Mouse (Mus musculus) testis, postnatal 10 days (tissue): ENCODE measurements around the gene Sned1.
"Not testable (repeated sequence)": the region's sequence is repeated elsewhere in the genome, so short reads cannot be mapped to it uniquely, and the experiment has no call there.

Experiments
- DNase-seq: peaks from one replicate; pipeline ENCODE4 v3.0.0; 2021; ENCODE audit warnings: low spot score

Gene Sned1

DNA sequence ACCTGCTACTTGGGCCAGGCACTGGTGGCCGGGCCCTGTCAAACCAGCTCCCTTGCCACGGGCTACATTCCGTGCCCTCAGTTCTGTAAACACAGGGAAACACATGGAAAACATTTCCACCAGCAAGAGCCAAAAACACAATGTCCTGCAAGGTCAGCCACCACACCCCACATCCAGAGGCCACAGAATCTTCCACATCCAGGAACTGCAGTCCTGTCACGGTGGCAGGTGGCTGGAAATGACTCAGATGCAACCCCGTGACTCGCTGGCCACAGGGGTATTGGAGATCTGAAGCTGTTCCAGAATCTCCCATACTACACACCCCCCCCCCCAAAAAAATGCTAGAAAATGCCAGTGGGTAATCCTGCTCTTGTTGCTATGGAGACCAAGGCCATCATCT lies 6.4 kb upstream of the Sned1 start:
- DNase-seq: no peak

DNA sequence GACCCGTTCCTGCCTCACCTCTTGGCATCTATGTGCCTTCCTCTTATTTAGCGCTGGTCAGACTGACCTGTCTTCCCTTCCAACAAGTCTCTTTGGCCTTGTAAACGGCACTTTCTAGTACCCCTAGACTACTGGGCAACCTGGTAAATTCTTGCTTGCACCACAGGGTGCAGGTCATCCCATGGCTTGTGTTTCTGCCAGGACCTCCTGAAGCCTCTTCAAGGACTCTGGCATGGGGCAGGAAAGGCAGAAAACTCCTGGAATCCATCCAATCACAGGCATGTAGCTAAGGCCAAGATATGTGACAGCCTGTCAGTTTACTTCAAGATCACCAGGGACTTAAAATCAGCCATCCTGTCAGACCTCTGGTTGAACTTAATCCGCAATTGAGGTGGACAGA lies 6.0 kb upstream of the Sned1 start:
- no peak for DNase-seq

GRCm38 (mm10) chr1:93236545-93236924 lies 894 bp downstream of the Sned1 start:
- peak; percentile 61 for DNase-seq

DNA sequence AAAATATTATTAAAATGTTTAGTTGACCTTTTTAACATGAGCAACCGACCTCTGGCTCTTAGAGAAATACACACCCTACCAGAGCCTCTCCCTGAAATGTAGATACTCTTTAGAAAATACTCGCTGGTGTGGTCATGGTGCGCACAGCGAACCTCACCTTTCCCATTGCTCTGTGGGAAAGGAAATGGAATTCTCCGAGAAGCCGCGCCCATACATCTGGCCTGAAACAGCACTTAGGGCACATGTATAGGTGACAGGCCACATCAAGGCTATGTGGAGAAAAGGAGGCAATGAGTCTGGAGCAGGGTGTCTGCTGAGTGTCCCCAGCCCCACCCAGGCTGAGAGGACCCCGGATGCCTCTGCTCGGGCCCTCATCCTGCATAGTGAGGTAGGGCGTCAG lies 2.0 kb downstream of the Sned1 start:
- no peak for DNase-seq

- DNase-seq: no peak
Measured at GRCm38 (mm10) chr1:93238201-93238600, 2.6 kb downstream of the Sned1 start.

GRCm38 (mm10) chr1:93245936-93246335 lies 10.3 kb downstream of the Sned1 start:
- no peak for DNase-seq

GRCm38 (mm10) chr1:93252586-93252985 lies 16.9 kb downstream of the Sned1 start:
- DNase-seq: no peak

GRCm38 (mm10) chr1:93255761-93256160 lies 20.1 kb downstream of the Sned1 start:
- DNase-seq: peak; percentile 32

DNA sequence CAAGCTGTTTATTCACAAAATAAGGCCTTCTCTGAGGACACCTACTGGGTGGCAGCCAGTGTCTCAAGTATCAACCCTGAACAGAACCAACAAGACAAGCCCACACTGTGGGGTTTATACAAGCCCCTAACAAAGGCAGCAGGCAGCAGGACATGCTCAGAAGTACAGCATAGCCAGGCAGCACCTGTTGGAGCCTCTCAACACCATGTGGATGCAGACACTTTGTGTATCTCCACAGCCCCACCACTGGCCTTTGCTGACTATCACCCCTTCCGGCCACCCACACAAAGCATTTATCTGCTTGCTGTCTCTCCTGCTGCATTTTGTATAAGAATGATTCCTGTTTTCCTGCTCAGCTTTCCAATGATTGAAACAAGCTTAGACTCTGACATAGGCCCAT lies 21.9 kb downstream of the Sned1 start:
- peak; percentile 23 for DNase-seq

DNA sequence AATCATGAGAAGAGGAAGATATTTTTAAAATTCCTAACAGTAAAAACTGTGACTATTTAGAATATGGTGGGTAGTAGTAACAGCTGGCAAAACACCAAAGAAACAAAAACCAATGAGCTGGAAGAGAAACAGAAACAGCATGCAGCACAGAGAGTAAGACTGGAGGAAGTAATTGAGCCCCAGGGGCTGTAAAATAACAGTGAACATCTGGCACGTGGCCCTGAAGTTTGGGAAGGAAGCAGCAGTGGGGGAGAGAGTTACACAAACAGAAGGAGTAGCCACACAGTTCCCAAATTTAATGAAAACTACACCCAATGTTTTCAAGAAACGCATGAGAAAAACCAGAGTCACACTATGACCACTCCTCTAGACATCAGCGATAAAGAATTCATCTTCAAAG lies 31.6 kb downstream of the Sned1 start:
- DNase-seq: peak; percentile 42

GRCm38 (mm10) chr1:93268246-93268645 lies 32.6 kb downstream of the Sned1 start:
- DNase-seq: no peak

GRCm38 (mm10) chr1:93270516-93271240 lies 35.0 kb downstream of the Sned1 start:
- no peak for DNase-seq

DNA sequence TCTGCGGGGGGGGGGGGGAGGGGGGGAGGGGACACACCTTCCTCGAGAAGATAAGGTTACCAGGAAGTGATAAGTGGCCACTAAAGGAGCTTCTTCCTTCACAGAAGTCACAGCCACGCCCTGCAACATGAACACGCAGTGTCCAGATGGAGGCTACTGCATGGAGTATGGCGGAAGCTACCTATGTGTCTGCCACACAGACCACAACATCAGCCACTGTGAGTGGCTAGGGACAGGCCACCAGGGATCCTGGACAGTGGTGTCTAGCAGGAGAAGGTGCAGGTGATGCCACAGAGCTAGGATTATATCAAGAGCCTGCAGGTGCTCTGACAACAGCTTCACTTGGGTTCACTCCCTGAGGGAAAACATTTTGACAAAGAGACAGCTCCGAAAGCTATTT lies 36.1 kb downstream of the Sned1 start:
- no peak for DNase-seq

DNA sequence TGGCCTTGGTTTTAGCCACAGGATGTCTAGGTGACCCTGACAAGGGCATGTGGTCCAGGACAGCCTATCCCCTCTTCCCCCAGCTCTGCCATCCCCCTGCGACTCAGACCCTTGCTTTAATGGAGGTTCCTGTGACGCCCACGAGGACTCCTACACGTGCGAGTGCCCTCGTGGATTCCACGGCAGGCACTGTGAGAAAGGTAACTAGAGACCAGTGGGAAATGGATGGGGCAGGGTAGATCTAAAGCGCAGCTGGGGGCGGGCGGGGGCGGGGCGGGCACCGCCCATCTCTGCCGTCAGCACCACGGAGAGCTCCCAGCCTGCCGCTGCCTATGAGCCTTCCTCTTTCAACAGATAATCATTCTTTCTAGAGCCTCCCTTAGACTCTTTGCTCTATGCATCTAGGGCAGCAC lies 36.8 kb downstream of the Sned1 start:
- peak; percentile 66 for DNase-seq

- DNase-seq: no peak
Measured at GRCm38 (mm10) chr1:93275561-93275960, 39.9 kb downstream of the Sned1 start.

DNA sequence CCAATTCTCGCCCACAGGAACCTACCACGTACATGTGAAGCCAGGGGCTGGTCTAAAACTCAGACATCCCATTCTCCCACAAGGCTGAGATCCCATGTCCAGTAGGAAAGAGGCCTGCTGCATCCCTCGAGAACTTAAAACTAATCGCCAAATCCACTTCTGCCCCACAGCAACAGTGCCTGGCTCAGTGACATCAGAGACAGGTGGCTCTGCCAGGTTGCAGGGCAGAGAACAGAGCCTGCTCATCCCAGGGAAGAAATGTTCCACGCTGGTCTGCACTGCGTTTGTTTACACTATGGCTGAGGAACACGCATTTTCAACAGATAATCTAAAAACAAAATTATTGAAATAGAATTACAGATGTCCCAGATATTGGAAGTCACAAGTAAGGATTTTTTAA lies 41.4 kb downstream of the Sned1 start:
- no peak for DNase-seq

DNA sequence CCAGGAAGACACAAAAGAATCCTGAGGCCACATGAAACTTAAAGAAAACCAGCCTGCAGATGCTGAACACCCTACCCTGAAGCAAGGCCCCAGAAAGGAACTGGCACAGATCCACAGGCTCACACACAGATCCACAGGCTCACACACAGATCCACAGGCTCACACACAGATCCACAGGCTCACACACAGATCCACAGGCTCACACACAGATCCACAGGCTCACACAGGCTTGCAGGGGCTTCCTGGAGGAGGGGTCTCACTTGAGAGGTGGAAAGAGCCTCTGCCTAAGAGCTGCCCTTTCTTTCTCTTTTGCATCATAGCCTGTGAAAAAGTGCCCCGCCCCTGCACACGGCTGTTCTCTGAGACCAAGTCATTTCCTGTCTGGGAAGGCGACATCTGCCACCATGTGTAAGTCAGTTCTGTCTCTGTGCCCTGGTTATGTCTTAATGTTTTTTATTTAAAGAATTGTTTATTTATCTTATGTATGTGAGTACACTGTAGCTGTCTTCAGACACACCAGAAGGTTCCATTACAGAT lies 54.1 kb downstream of the Sned1 start:
- no peak for DNase-seq

GRCm38 (mm10) chr1:93290956-93291355 lies 55.3 kb downstream of the Sned1 start:
- no peak for DNase-seq

- no peak for DNase-seq
Measured at GRCm38 (mm10) chr1:93291591-93291990, 56.0 kb downstream of the Sned1 start.

- DNase-seq: no peak
Measured at GRCm38 (mm10) chr1:93292006-93292405, 56.4 kb downstream of the Sned1 start.

DNA sequence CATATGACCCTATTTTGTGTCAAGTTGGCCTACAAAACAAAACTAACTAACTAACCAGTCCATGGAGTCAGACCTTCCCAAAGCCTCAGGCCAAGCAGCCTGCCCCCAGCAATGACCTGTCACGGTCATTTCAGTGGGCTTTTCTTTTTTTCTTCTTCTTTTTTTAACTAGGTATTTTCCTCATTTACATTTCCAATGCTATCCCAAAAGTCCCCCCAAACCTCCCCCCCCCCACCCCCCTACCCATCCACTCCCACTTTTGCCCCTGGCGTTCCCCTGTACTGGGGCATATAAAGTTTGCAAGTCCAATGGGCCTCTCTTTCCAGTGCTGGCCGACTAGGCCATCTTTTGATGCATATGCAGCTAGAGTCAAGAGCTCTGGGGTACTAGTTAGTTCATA lies 58.9 kb downstream of the Sned1 start:
- not testable (repeated sequence) for DNase-seq

DNA sequence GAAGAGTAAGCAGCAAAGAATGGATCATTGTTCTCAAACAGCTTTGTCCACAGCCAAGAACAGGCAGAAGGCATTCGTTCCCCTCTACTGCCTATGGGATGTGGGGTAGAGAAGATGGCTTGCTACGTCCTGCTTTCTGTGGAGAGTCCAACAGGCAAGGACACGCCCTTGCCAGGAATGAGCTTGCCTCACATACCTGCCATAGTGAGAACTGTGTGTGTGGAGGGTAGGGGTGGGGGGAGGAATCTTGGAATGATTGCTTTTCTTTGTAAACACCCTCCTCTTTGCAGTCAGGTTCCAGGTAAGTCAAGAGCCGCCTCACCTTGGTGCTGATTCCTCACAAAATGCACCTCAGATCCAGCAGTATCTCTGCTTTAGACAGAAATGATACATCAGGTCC lies 64.2 kb downstream of the Sned1 start:
- DNase-seq: no peak

GRCm38 (mm10) chr1:93300578-93300977 lies 64.9 kb downstream of the Sned1 start:
- no peak for DNase-seq
